Mouse (Mus musculus) midbrain, postnatal 0 days (tissue): Measurements from ENCODE around the gene Nhsl2. TPM values are rescaled to one million over a fixed set of nuclear protein-coding genes. Genes with fewer than 3 reads are reported as not detected.

Experiments used
- ATAC-seq: fragments of 200-750 bp; cut with Nextera tagmentation; 2 replicates; pipeline ENCODE4 v1.8.0; 2017; ENCODE audit warnings: moderate number of reproducible peaks, mild to moderate bottlenecking, moderate TSS enrichment, moderate library complexity; ENCODE audit not compliant: low FRiP score
- DNase-seq: peaks from one replicate; pipeline ENCODE4 v3.0.0-alpha.2; 2015; ENCODE audit warnings: low spot score
- H3K27ac ChIP-seq: fragments of 300-500 bp; sonication (generic); 2 replicates; pipeline ENCODE4 v1.5.1; 2014; ENCODE audit warnings: low read depth, mild to moderate bottlenecking, low read length, mixed read lengths
- H3K27me3 ChIP-seq: fragments of 300-500 bp; sonication (generic); 2 replicates; pipeline ENCODE4 v1.6.1; 2014; ENCODE audit warnings: low read length, control low read depth, mixed read lengths; ENCODE audit not compliant: insufficient read depth
- H3K36me3 ChIP-seq: fragments of 300-500 bp; sonication (generic); 2 replicates; pipeline ENCODE4 v1.6.1; 2014; ENCODE audit warnings: low read length, control low read depth, mixed read lengths; ENCODE audit not compliant: insufficient read depth
- H3K4me1 ChIP-seq: fragments of 300-500 bp; sonication (generic); 2 replicates; pipeline ENCODE4 v1.6.1; 2014; ENCODE audit warnings: mild to moderate bottlenecking, control low read depth, antibody characterized with exemption, low read length, mixed read lengths; ENCODE audit not compliant: insufficient read depth
- H3K4me2 ChIP-seq: fragments of 300-500 bp; sonication (generic); 2 replicates; pipeline ENCODE4 v1.6.1; 2014; ENCODE audit warnings: low read depth, mild to moderate bottlenecking, low read length, mixed read lengths; ENCODE audit not compliant: poor library complexity, severe bottlenecking
- H3K4me3 ChIP-seq: fragments of 300-500 bp; sonication (generic); 2 replicates; pipeline ENCODE4 v1.5.1; 2014; ENCODE audit warnings: low read depth, mild to moderate bottlenecking, low read length, moderate library complexity
- H3K9ac ChIP-seq: fragments of 300-500 bp; sonication (generic); replicated peaks from 2 replicates; pipeline ENCODE4 v1.6.1; 2014; ENCODE audit warnings: mild to moderate bottlenecking, low read length, moderate library complexity, mixed read lengths; ENCODE audit not compliant: poor library complexity, severe bottlenecking
- H3K9me3 ChIP-seq: fragments of 300-500 bp; sonication (generic); 2 replicates; pipeline ENCODE4 v1.6.1; 2016; ENCODE audit warnings: low read length, control low read depth
- CTCF ChIP-seq: IDR thresholded peaks from 2 replicates; pipeline ENCODE4 v1.5.1; 2016; ENCODE audit warnings: antibody characterized with exemption, mild to moderate bottlenecking
- WGBS: fragments of 180-500 bp; shearing (Covaris S2); extraction: QIAGEN DNeasy Blood & Tissue Kit; methylation state at CpG from one replicate; pipeline ENCODE4 v1.1.7; 2014; 5-methylcytosine and 5-hydroxymethylcytosine counted together
- polyA plus RNA-seq: library from polyadenylated mRNA; unstranded; fragments of >200 nt; fragmentation: Nextera tagmentation; extraction: Ambion mirVana; gene quantifications from 2 replicates; pipeline ENCODE4 v1.2.1, GENCODE M21; 2015
- total RNA-seq: library from RNA; depleted of rRNA; stranded (reverse); fragments of >200 nt; gene quantifications from 2 replicates; pipeline ENCODE4 v1.2.3, GENCODE M21; 2014

Nhsl2 gene
- total and polyA plus RNA-seq, 2 experiments from 2014 or later = 6.7 to 13.0 TPM

- Histone ChIP-seq H3K36me3 (no peaks in the 10 kb centered on the region), H3K4me3 (no peak overlapping the region), H3K27me3 (peaks cover 9% of the 10 kb centered on the region; the same call in 1 of the 2 replicates), H3K27ac (no peak overlapping the region), H3K4me2 (no peak overlapping the region), H3K9ac (no peak overlapping the region), H3K9me3 (no peaks in the 10 kb centered on the region), H3K4me1 (no peaks in the 10 kb centered on the region)
- WGBS = 88% methylated on average over 5 of the region's 5 CpGs
- no peak for TF ChIP-seq CTCF
- DNase-seq (no peak), ATAC-seq (no peak)
Observed at GRCm38 (mm10) chrX:101939486-101939885, 90.3 kb downstream of the Nhsl2 start.

GRCm38 (mm10) chrX:101942461-101942896, 93.3 kb downstream of the Nhsl2 start:
- ATAC-seq = peak; percentile 83
- 19% methylated on average over 6 of the region's 6 CpGs for WGBS

GRCm38 (mm10) chrX:101943743-101944142, 94.6 kb downstream of the Nhsl2 start:
- Histone ChIP-seq H3K9me3 (no peaks in the 10 kb centered on the region), H3K9ac (no peak overlapping the region), H3K27ac (no peak overlapping the region), H3K4me3 (no peak overlapping the region), H3K36me3 (no peaks in the 10 kb centered on the region), H3K4me2 (no peak overlapping the region), H3K4me1 (no peaks in the 10 kb centered on the region), H3K27me3 (peaks cover 11% of the 10 kb centered on the region; the same call in 1 of the 2 replicates)
- no peak for TF ChIP-seq CTCF
- no peak for DNase-seq
- WGBS = 71% methylated on average over 2 of the region's 2 CpGs
- ATAC-seq = no peak

More at GRCm38 (mm10) chrX:101942461-101942896, 93.3 kb downstream of the Nhsl2 start:
- Histone ChIP-seq H3K4me3 (no peak overlapping the region), H3K27me3 (peaks cover 9% of the 10 kb centered on the region; the same call in 1 of the 2 replicates), H3K36me3 (no peaks in the 10 kb centered on the region), H3K27ac (no peak overlapping the region), H3K4me1 (no peaks in the 10 kb centered on the region), H3K4me2 (no peak overlapping the region), H3K9me3 (no peaks in the 10 kb centered on the region), H3K9ac (no peak overlapping the region)
- peak; percentile 85 for TF ChIP-seq CTCF
- peak; percentile 72 for DNase-seq

GRCm38 (mm10) chrX:101944761-101945330, 95.7 kb downstream of the Nhsl2 start:
- Histone ChIP-seq H3K36me3 (no peaks in the 10 kb centered on the region), H3K4me1 (no peaks in the 10 kb centered on the region), H3K27ac (no peak overlapping the region), H3K27me3 (peaks cover 11% of the 10 kb centered on the region; the same call in 1 of the 2 replicates), H3K9ac (no peak overlapping the region), H3K9me3 (no peaks in the 10 kb centered on the region), H3K4me2 (no peak overlapping the region), H3K4me3 (no peak overlapping the region)
- no peak for TF ChIP-seq CTCF
- no peak for DNase-seq
- WGBS = 79% methylated on average over 2 of the region's 2 CpGs
- no peak for ATAC-seq

- 77% methylated on average over 6 of the region's 6 CpGs for WGBS
- no peaks in the 10 kb centered on the region for H3K9me3 ChIP-seq
- no peaks in the 10 kb centered on the region for H3K36me3 ChIP-seq
- no peak for TF ChIP-seq CTCF
- H3K4me2 ChIP-seq = no peak overlapping the region
- DNase-seq (no peak), ATAC-seq (no peak)
- peaks cover 18% of the 10 kb centered on the region; the same call in 1 of the 2 replicates for H3K27me3 ChIP-seq
- H3K9ac ChIP-seq = no peak overlapping the region
- no peak overlapping the region for H3K4me3 ChIP-seq
- no peak overlapping the region for H3K27ac ChIP-seq
- H3K4me1 ChIP-seq = no peaks in the 10 kb centered on the region
Observed at GRCm38 (mm10) chrX:101952436-101952835, 103.3 kb downstream of the Nhsl2 start.

- peaks cover 18% of the 10 kb centered on the region; the same call in 1 of the 2 replicates for H3K27me3 ChIP-seq
- 92% methylated on average over 2 of the region's 2 CpGs for WGBS
- no peak overlapping the region for H3K27ac ChIP-seq
- no peaks in the 10 kb centered on the region for H3K36me3 ChIP-seq
- no peak for TF ChIP-seq CTCF
- H3K4me1 ChIP-seq = no peaks in the 10 kb centered on the region
- no peak overlapping the region for H3K4me3 ChIP-seq
- H3K9me3 ChIP-seq = no peaks in the 10 kb centered on the region
- no peak overlapping the region for H3K4me2 ChIP-seq
- DNase-seq (no peak), ATAC-seq (no peak)
- no peak overlapping the region for H3K9ac ChIP-seq
Observed at GRCm38 (mm10) chrX:101953256-101953655, 104.1 kb downstream of the Nhsl2 start.
